Mouse (Mus musculus): ENCODE data around the gene Hsdl1.

DNA sequence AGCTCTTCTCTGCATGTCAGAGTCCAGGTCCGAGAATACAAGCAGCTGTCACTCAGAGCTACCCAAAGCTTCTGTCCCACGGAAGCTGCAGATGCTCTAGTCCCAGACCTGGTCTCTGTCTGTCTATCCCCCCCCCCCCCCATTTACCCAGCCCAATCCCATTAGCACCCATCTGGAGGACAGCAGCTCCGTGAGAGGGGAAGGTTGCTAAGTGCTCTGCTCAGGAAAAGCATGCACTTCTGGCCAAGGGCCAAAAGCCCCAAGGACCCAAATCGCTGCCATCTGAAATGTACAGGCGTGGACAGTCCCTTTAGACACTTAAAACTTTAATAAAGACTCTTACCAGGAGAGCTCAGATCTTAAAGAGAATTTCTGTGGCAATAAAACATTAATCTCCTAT is 58.3 kb downstream of the Hsdl1 start:
- TF ChIP-seq POLR2A (IDR thresholded peaks at IDR 0.05; ENCODE audit: insufficient read depth, low read length) (no peak), EP300 (IDR thresholded peaks at IDR 0.05; ENCODE audit: insufficient read depth, low read depth, low read length) (no peak)

All from ES-Bruce4 (cell line).